Mouse (Mus musculus): ENCODE data around the gene Myo5c. TPM values are rescaled to one million over a fixed set of nuclear protein-coding genes. Genes with fewer than 3 reads are reported as not detected.
A peak's percentile ranks its signal among the peaks of the same experiment; 100 is the strongest.
"Not testable (repeated sequence)": the region's sequence is repeated elsewhere in the genome, so short reads cannot be mapped to it uniquely, and the experiment has no call there.

The Myo5c gene
- polyA plus RNA-seq, 2 experiments, result 0.41 to 0.52 TPM

GRCm38 (mm10) chr9:75244527-75244926 lies 12.7 kb downstream of the Myo5c start:
- H3K4me3 ChIP-seq (ENCODE audit: insufficient read depth in 1 of 2, low read depth in 2 of 2, low read length in 2 of 2), result no peak overlapping the region
- TF ChIP-seq EP300 (IDR thresholded peaks at IDR 0.05; ENCODE audit: low read depth), result no peak
- TF ChIP-seq CTCF (IDR thresholded peaks at IDR 0.05; ENCODE audit: low read depth), result peak; percentile 36
- H3K4me2 ChIP-seq (ENCODE audit: low read depth), result no peak overlapping the region
- H3K4me1 ChIP-seq (replicated peaks; ENCODE audit: control insufficient read depth in 2 of 2, insufficient read depth in 2 of 2, low read length in 1 of 2), result no peaks in the 10 kb centered on the region
- WGBS (ENCODE audit: insufficient replicate concordance), result 55% methylated on average over 4 of the region's 4 CpGs
- no peaks in the 10 kb centered on the region for H3K27me3 ChIP-seq (ENCODE audit: control insufficient read depth, insufficient read depth, low read length)
- DNase-seq (ENCODE audit: low read depth in 3 of 3, low spot score in 3 of 3) (no peak), ATAC-seq (ENCODE audit: insufficient read depth) (no peak)
- H3K27ac ChIP-seq, result no peak overlapping the region
- H3K9me3 ChIP-seq (ENCODE audit: control insufficient read depth, low read length), result no peaks in the 10 kb centered on the region
- H3K36me3 ChIP-seq (replicated peaks; ENCODE audit: control insufficient read depth, insufficient read depth, low read depth), result no peaks in the 10 kb centered on the region
- H3K9ac ChIP-seq (replicated peaks), result no peak overlapping the region

- H3K4me2 ChIP-seq (ENCODE audit: low read depth), result no peak overlapping the region
- no peaks in the 10 kb centered on the region for H3K27me3 ChIP-seq (ENCODE audit: control insufficient read depth, insufficient read depth, low read length)
- H3K4me1 ChIP-seq (replicated peaks; ENCODE audit: control insufficient read depth in 2 of 2, insufficient read depth in 2 of 2, low read length in 1 of 2), result no peaks in the 10 kb centered on the region
- H3K4me3 ChIP-seq (ENCODE audit: insufficient read depth in 1 of 2, low read depth in 2 of 2, low read length in 2 of 2), result no peak overlapping the region
- DNase-seq (ENCODE audit: low read depth in 3 of 3, low spot score in 3 of 3) (no peak), ATAC-seq (ENCODE audit: insufficient read depth) (no peak)
- TF ChIP-seq CTCF (IDR thresholded peaks at IDR 0.05; ENCODE audit: low read depth), result no peak
- H3K9ac ChIP-seq (replicated peaks), result no peak overlapping the region
- H3K9me3 ChIP-seq (ENCODE audit: control insufficient read depth, low read length), result no peaks in the 10 kb centered on the region
- WGBS (ENCODE audit: insufficient replicate concordance), result 49% methylated on average over 13 of the region's 13 CpGs
- no peaks in the 10 kb centered on the region for H3K36me3 ChIP-seq (replicated peaks; ENCODE audit: control insufficient read depth, insufficient read depth, low read depth)
- no peak overlapping the region for H3K27ac ChIP-seq
Observed at GRCm38 (mm10) chr9:75246080-75246930, 14.5 kb downstream of the Myo5c start.

GRCm38 (mm10) chr9:75247870-75248269 lies 16.1 kb downstream of the Myo5c start:
- Histone ChIP-seq H3K9me3 (ENCODE audit: control insufficient read depth, low read length) (no peaks in the 10 kb centered on the region), H3K9ac (replicated peaks) (no peak overlapping the region), H3K27ac (no peak overlapping the region), H3K4me1 (replicated peaks; ENCODE audit: control insufficient read depth in 2 of 2, insufficient read depth in 2 of 2, low read length in 1 of 2) (no peaks in the 10 kb centered on the region), H3K27me3 (ENCODE audit: control insufficient read depth, insufficient read depth, low read length) (no peaks in the 10 kb centered on the region), H3K4me2 (ENCODE audit: low read depth) (no peak overlapping the region), H3K36me3 (replicated peaks; ENCODE audit: control insufficient read depth, insufficient read depth, low read depth) (no peaks in the 10 kb centered on the region), H3K4me3 (ENCODE audit: insufficient read depth in 1 of 2, low read depth in 2 of 2, low read length in 2 of 2) (no peak overlapping the region)
- TF ChIP-seq EP300 (IDR thresholded peaks at IDR 0.05; ENCODE audit: low read depth) (no peak), CTCF (IDR thresholded peaks at IDR 0.05; ENCODE audit: low read depth) (no peak)
- ATAC-seq (ENCODE audit: insufficient read depth), result no peak
- DNase-seq (ENCODE audit: low read depth in 3 of 3, low spot score in 3 of 3), result no peak
- WGBS (ENCODE audit: insufficient replicate concordance), result 73% methylated on average over 6 of the region's 6 CpGs

GRCm38 (mm10) chr9:75248359-75248758 lies 16.5 kb downstream of the Myo5c start:
- H3K9ac ChIP-seq (replicated peaks), result no peak overlapping the region
- DNase-seq (ENCODE audit: low read depth in 3 of 3, low spot score in 3 of 3), result no peak
- 38% methylated on average over 1 of the region's 1 CpGs for WGBS (ENCODE audit: insufficient replicate concordance)

GRCm38 (mm10) chr9:75248874-75249273 lies 17.1 kb downstream of the Myo5c start:
- Histone ChIP-seq H3K27me3 (ENCODE audit: control insufficient read depth, insufficient read depth, low read length) (no peaks in the 10 kb centered on the region), H3K9ac (replicated peaks) (no peak overlapping the region), H3K4me3 (ENCODE audit: insufficient read depth in 1 of 2, low read depth in 2 of 2, low read length in 2 of 2) (no peak overlapping the region), H3K27ac (no peak overlapping the region), H3K4me2 (ENCODE audit: low read depth) (no peak overlapping the region), H3K36me3 (replicated peaks; ENCODE audit: control insufficient read depth, insufficient read depth, low read depth) (no peaks in the 10 kb centered on the region), H3K4me1 (replicated peaks; ENCODE audit: control insufficient read depth in 2 of 2, insufficient read depth in 2 of 2, low read length in 1 of 2) (peaks cover 0 to 2% of the 10 kb centered on the region in 2 experiments; a peak in 1 of 4 replicates), H3K9me3 (ENCODE audit: control insufficient read depth, low read length) (no peaks in the 10 kb centered on the region)
- ATAC-seq (ENCODE audit: insufficient read depth), result no peak
- DNase-seq (ENCODE audit: low read depth in 3 of 3, low spot score in 3 of 3), result no peak
- TF ChIP-seq EP300 (IDR thresholded peaks at IDR 0.05; ENCODE audit: low read depth), result no peak
- TF ChIP-seq CTCF (IDR thresholded peaks at IDR 0.05; ENCODE audit: low read depth), result no peak

More at GRCm38 (mm10) chr9:75248359-75248758, 16.5 kb downstream of the Myo5c start:
- no peaks in the 10 kb centered on the region for H3K9me3 ChIP-seq (ENCODE audit: control insufficient read depth, low read length)
- H3K4me1 ChIP-seq (replicated peaks; ENCODE audit: control insufficient read depth in 2 of 2, insufficient read depth in 2 of 2, low read length in 1 of 2), result no peaks in the 10 kb centered on the region
- no peak overlapping the region for H3K4me2 ChIP-seq (ENCODE audit: low read depth)
- ATAC-seq (ENCODE audit: insufficient read depth), result no peak
- no peak for TF ChIP-seq EP300 (IDR thresholded peaks at IDR 0.05; ENCODE audit: low read depth)
- no peak for TF ChIP-seq CTCF (IDR thresholded peaks at IDR 0.05; ENCODE audit: low read depth)
- H3K36me3 ChIP-seq (replicated peaks; ENCODE audit: control insufficient read depth, insufficient read depth, low read depth), result no peaks in the 10 kb centered on the region
- no peak overlapping the region for H3K4me3 ChIP-seq (ENCODE audit: insufficient read depth in 1 of 2, low read depth in 2 of 2, low read length in 2 of 2)
- no peaks in the 10 kb centered on the region for H3K27me3 ChIP-seq (ENCODE audit: control insufficient read depth, insufficient read depth, low read length)
- no peak overlapping the region for H3K27ac ChIP-seq

- 38% methylated on average over 6 of the region's 6 CpGs for WGBS (ENCODE audit: insufficient replicate concordance)
- ATAC-seq (ENCODE audit: insufficient read depth); DNase-seq (ENCODE audit: low read depth in 3 of 3, low spot score in 3 of 3): not testable (repeated sequence)
Observed at GRCm38 (mm10) chr9:75253158-75253557, 21.3 kb downstream of the Myo5c start.

More at GRCm38 (mm10) chr9:75253158-75253557, 21.3 kb downstream of the Myo5c start:
- not testable (repeated sequence) for H3K27me3 ChIP-seq (ENCODE audit: control insufficient read depth, insufficient read depth, low read length); H3K4me3 ChIP-seq (ENCODE audit: insufficient read depth in 1 of 2, low read depth in 2 of 2, low read length in 2 of 2); H3K4me2 ChIP-seq (ENCODE audit: low read depth); H3K27ac ChIP-seq; H3K9ac ChIP-seq (replicated peaks); H3K4me1 ChIP-seq (replicated peaks; ENCODE audit: control insufficient read depth in 2 of 2, insufficient read depth in 2 of 2, low read length in 1 of 2); H3K9me3 ChIP-seq (ENCODE audit: control insufficient read depth, low read length); H3K36me3 ChIP-seq (replicated peaks; ENCODE audit: control insufficient read depth, insufficient read depth, low read depth)
